Mouse (Mus musculus) heart, postnatal 25 days (tissue): ENCODE results near the gene Scnn1b. TPM values are rescaled to one million over a fixed set of nuclear protein-coding genes. Genes with fewer than 3 reads are reported as not detected.

Experiments
- DNase-seq: peaks from one replicate; pipeline ENCODE4 v3.0.0; 2022; ENCODE audit warnings: low spot score
- intact Hi-C: fragments of 180-260 bp; cut with DNase I; formaldehyde crosslinking; loops from one replicate; pipeline ENCODE4 v1.15.1; 2025
- total RNA-seq, 2 experiments: library from RNA; stranded (reverse); gene quantifications; 2 replicates each; pipeline ENCODE4 v1.2.3; 2021

Gene Scnn1b
- total RNA-seq, 2 experiments from 2014 or later: not detected

GRCm38 (mm10) chr7:121906879-121907278 is 42.0 kb downstream of the Scnn1b start:
- DNase-seq: no peak
- intact Hi-C loops: no loop called here

GRCm38 (mm10) chr7:121912250-121912649 is 47.4 kb downstream of the Scnn1b start:
- DNase-seq: no peak
- intact Hi-C loops: no loop called here

DNA sequence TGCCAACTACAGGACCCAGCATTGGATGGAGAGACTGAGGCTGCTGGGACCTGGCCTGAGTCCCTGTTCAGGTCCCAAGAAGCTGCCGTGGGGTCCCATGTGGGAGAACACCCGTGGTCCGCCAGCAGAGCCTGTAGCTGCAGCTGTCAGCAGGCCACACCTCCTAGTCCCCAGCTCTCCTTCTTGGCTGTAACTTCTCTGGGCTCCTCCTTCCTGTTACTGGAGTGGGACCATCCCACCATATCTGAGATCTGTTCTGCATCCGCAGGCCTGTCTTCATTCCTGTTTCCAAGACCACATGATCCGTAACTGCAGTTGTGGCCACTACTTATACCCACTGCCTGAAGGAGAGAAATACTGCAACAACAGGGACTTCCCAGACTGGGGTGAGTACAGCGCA is 49.1 kb downstream of the Scnn1b start:
- no peak for DNase-seq
- intact Hi-C loops: no loop called here

GRCm38 (mm10) chr7:121924361-121924760 is 59.5 kb downstream of the Scnn1b start:
- DNase-seq: no peak
- intact Hi-C loops: no loop called here

- intact Hi-C loops: no loop called here
- DNase-seq: no peak
Observed at GRCm38 (mm10) chr7:121927882-121928281, 63.0 kb downstream of the Scnn1b start.

DNA sequence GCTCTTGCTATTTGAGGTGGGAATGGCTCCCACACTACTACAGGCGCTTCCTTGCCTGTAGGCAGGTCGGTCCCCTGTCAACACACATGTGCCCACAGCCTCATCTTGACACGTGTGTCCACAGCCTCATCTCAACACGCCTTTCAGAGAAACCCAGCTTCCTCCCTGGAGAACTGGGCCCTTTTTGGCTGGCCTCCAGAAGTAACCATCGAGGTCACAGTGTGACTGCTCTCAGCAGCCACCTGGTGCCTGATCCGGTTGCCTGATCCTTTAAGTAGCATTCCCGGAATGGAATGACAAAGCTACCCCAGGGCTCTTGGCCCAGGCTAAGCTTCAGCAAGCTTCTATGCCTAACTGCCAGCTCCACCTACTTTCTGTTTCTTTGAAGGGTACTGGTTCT is 66.4 kb downstream of the Scnn1b start:
- no peak for DNase-seq
- intact Hi-C loops: no loop called here

- intact Hi-C loops: no loop called here
- DNase-seq: no peak
Observed at GRCm38 (mm10) chr7:121933675-121934074, 68.8 kb downstream of the Scnn1b start.

DNA sequence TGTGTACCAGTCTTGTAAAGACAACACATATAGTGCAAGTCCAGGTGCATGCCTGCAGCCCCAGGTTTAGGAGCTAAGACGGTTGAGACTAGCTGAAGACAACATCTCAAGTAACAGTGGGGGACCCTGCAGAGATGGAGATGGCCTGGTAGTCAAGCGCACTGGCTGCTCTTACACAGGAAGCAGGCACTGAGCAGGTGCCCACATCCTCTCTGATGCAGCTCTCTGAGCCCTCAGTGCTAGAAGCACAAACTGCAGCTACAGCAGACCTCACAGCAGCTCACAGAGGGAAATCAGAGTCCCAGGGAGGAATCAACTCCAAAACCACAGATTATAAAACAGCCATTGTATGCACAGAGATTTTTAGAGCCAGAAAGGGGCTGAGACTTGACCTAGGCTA is 69.5 kb downstream of the Scnn1b start:
- intact Hi-C loops: no loop called here
- no peak for DNase-seq

DNA sequence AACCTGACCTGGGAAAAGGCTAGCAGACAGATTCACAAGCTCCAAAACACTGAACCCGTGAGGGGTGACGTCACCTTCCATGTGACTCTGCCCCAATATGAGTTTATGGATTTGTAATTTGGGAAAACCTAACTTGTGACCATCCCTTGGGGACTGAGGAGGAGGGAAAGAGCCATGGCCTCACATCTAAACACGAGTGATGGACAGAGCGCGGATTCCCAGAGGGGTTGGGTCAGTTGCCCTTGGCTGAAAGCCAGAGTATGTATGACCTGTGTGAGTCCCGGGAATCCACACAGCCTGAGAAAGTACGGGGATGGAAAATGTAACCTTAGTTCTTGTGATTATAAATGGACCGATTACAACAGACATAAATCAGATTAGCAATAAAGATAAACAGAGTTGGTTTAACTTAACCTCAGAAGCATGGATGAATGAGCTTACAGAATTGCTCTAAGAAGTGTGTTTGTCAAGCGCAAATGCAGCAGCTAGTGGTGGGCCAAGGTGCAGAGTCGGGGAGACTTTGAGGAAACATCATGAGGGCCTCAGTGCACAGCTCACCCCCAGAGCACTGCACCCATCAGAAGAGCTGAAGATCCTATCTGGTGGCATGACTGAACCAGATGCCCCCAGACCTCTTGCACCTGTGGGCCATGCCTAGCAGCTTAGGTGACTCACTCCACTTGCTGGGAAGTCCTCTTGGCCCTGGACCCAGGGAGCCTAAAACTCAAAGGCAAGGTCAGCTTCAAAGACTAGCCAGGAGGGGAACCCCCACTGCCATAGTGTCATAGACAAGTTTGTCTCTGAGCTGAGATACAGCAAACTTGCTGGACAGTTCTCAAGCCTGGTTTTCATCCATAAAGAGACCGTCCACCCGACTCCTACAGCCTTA is 71.3 kb downstream of the Scnn1b start:
- intact Hi-C loops: no loop called here
- DNase-seq: peak; percentile 22

DNA sequence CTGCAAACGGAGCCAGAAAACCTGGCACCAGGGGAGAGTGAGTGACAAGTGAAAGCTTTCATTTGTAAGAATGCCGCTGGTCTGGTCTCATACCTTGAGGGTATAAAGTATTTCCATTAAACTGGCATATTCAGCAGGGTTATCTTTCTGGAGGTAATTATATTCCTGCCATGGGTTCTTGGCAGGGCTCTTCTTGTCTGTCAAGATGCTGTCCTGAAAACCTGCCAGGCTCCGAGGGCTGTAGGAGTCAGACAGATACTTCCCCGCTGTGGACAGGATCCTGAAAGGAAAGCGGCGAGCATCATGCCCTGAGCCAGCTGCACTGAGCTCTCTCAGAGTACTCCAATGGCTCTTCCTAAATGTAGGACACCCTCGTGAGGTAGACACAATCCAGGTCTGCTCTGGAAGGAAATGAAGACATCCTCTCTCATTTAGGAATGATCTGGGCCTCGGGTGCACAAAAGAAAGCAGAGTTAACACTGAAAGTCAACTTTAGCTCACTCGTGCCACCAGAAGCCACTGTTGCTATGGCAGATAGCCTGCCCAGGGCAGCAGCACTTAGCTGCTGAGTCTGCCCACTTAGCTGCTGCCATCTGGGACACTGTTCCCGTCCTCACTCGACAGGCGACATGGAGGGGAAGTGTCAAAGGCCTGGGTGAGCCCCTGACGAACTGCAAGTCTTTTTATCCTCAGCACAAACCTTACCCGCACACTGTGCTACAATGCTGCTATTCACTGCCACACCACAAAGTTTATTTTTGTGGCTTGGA is 72.2 kb downstream of the Scnn1b start:
- intact Hi-C loops: no loop called here
- no peak for DNase-seq

GRCm38 (mm10) chr7:121938124-121938891 is 73.5 kb downstream of the Scnn1b start:
- no peak for DNase-seq
- intact Hi-C loops: no loop called here

- intact Hi-C loops: no loop called here
- no peak for DNase-seq
Observed at GRCm38 (mm10) chr7:121939244-121939643, 74.4 kb downstream of the Scnn1b start.

DNA sequence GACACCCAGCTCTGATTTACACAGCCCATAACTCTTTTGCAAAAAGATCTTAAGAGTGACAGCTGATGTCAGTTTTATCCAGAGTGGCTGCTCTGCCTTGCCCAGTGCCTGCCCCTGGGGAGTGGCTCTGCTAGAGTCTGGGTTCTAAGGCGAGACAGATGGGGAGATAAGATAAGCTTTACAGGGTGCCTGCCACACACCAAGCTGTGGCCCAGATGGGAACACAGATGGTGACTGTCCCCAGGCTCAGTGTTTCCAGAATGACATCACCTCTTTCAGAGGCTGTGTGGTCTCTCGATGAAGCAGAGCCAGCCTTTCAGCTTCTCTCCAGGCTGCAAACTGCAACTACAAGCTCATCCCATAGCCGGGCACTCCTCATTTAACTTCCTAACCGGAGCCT is 74.9 kb downstream of the Scnn1b start:
- intact Hi-C loops: no loop called here
- DNase-seq: no peak

GRCm38 (mm10) chr7:121941016-121941415 is 76.2 kb downstream of the Scnn1b start:
- intact Hi-C loops: no loop called here
- DNase-seq: no peak

DNA sequence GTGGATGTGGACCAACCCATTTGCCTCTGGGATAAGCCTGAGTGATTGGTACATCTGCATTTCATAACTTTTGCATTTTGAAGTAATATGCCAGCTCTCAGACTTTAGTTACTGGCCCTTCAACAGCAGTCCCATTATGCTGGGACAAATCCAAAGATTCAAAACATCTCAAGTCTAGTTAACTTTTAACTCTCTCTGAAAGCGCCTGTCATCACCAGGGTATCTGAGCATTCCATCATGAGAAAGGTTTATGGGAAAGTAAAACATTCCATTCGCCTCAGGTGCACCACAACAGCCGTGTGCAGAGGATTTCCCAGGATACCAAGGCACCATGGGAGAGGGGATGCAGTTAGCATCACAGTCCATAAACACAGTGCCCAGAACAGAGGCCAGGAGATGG is 76.8 kb downstream of the Scnn1b start:
- intact Hi-C loops: no loop called here
- no peak for DNase-seq

DNA sequence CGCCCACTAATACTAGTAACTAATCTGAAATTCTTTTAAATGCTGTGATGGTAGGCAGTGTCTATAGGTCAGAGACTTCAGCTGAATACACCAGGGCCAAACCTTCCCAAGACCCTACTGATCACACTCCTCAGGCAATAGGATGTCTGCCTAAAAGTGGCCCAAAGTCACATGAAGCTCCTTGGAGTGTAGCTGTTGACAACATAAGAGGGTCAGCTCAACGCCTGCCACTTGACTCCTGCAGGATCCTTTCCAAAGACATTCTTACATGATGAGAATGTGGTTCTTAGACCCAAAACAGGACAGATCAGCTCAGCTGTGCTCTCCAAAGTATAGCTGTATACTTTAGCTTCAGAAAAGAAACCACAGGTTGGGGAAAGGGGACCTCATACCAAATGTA is 77.5 kb downstream of the Scnn1b start:
- intact Hi-C loops: no loop called here
- DNase-seq: no peak

- DNase-seq: no peak
Observed at GRCm38 (mm10) chr7:121946196-121946595, 81.4 kb downstream of the Scnn1b start.

GRCm38 (mm10) chr7:121947513-121947912 is 82.7 kb downstream of the Scnn1b start:
- intact Hi-C loops: no loop called here
- DNase-seq: no peak

More at GRCm38 (mm10) chr7:121946196-121946595, 81.4 kb downstream of the Scnn1b start:
- intact Hi-C loops: no loop called here

- intact Hi-C loops: no loop called here
- no peak for DNase-seq
Observed at GRCm38 (mm10) chr7:121954891-121955669, 90.2 kb downstream of the Scnn1b start.

DNA sequence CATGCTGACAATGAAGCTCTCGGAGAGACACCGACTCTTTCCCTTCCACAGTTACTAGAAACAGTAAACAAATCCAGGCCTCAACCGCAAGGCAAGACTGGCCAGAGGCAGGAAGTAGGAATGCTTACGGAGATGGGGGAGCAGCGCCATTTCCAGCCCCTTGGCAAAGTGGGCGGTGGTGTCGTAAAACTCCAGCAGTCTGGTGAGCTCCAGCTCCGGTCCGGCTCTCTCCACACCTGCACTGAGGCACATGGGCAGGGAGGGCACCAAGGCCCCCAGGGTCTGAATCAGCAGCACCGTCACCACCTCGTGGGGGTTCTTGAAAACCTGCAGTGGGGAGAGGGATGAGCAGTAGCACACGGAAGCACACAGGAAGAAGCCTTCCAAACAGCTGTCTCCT is 91.0 kb downstream of the Scnn1b start:
- DNase-seq: no peak
- intact Hi-C loops: no loop called here
